Mouse (Mus musculus) neural tube, embryonic 11.5 days (tissue): ENCODE data around the gene Heatr3. TPM values are rescaled to one million over a fixed set of nuclear protein-coding genes. Genes with fewer than 3 reads are reported as not detected.

ENCODE experiments used
- ATAC-seq: fragments of 200-750 bp; cut with Nextera tagmentation; 2 replicates; pipeline ENCODE4 v1.8.0; 2017; ENCODE audit warnings: moderate number of reproducible peaks, mild to moderate bottlenecking, moderate TSS enrichment, moderate library complexity; ENCODE audit not compliant: insufficient read depth, low FRiP score, low TSS enrichment
- DNase-seq: peaks from one replicate; pipeline ENCODE4 v3.0.0-alpha.2; 2015; ENCODE audit warnings: low spot score
- H3K27ac ChIP-seq: fragments of 300-500 bp; sonication (generic); 2 replicates; pipeline ENCODE4 v1.5.1; 2014; ENCODE audit warnings: low read depth, mild to moderate bottlenecking, low read length
- H3K27me3 ChIP-seq: fragments of 300-500 bp; sonication (generic); 2 replicates; pipeline ENCODE4 v1.6.1; 2014; ENCODE audit warnings: mild to moderate bottlenecking, low read length, mixed read lengths; ENCODE audit not compliant: control insufficient read depth, insufficient read depth
- H3K36me3 ChIP-seq: fragments of 300-500 bp; sonication (generic); 2 replicates; pipeline ENCODE4 v1.6.1; 2014; ENCODE audit warnings: mild to moderate bottlenecking, low read length, moderate library complexity, mixed read lengths; ENCODE audit not compliant: control insufficient read depth, insufficient read depth
- H3K4me1 ChIP-seq: fragments of 300-500 bp; sonication (generic); 2 replicates; pipeline ENCODE4 v1.6.1; 2014; ENCODE audit warnings: low read length, mixed read lengths; ENCODE audit not compliant: control insufficient read depth, insufficient read depth
- H3K4me2 ChIP-seq: fragments of 300-500 bp; sonication (generic); 2 replicates; pipeline ENCODE4 v1.6.1; 2014; ENCODE audit warnings: low read depth, mild to moderate bottlenecking, moderate library complexity
- H3K4me3 ChIP-seq: fragments of 300-500 bp; sonication (generic); 2 replicates; pipeline ENCODE4 v1.5.1; 2014; ENCODE audit warnings: low read depth, low read length
- H3K9ac ChIP-seq: fragments of 300-500 bp; sonication (generic); 2 replicates; pipeline ENCODE4 v1.6.1; 2014; ENCODE audit warnings: mild to moderate bottlenecking, low read length
- H3K9me3 ChIP-seq: fragments of 300-500 bp; sonication (generic); 2 replicates; pipeline ENCODE4 v1.6.1; 2016; ENCODE audit warnings: low read length; ENCODE audit not compliant: control insufficient read depth
- WGBS: fragments of 180-500 bp; shearing (Covaris S2); extraction: QIAGEN DNeasy Blood & Tissue Kit; methylation state at CpG from one replicate; pipeline ENCODE4 v1.1.7; 2014; 5-methylcytosine and 5-hydroxymethylcytosine counted together
- polyA plus RNA-seq: library from polyadenylated mRNA; unstranded; fragments of >200 nt; fragmentation: Nextera tagmentation; extraction: Ambion mirVana; gene quantifications from 2 replicates; pipeline ENCODE4 v1.2.1, GENCODE M21; 2014

Gene Heatr3
- polyA plus RNA-seq, 1 experiment from 2014 or later, result 54.5 TPM

- Histone ChIP-seq H3K4me3 (no peak overlapping the region), H3K36me3 (no peaks in the 10 kb centered on the region; the same call in 1 of the 2 replicates), H3K4me2 (no peak overlapping the region), H3K27ac (no peak overlapping the region), H3K27me3 (no peaks in the 10 kb centered on the region), H3K4me1 (no peaks in the 10 kb centered on the region), H3K9ac (no peak overlapping the region), H3K9me3 (no peaks in the 10 kb centered on the region)
- no peak for ATAC-seq
- WGBS, result 93% methylated on average over 7 of the region's 7 CpGs
- no peak for DNase-seq
Observed at GRCm38 (mm10) chr8:88175264-88175663, 37.6 kb downstream of the Heatr3 start.

GRCm38 (mm10) chr8:88177291-88177690, 39.6 kb downstream of the Heatr3 start:
- no peak for ATAC-seq
- Histone ChIP-seq H3K4me2 (no peak overlapping the region), H3K36me3 (no peaks in the 10 kb centered on the region; the same call in 1 of the 2 replicates), H3K27ac (no peak overlapping the region), H3K27me3 (no peaks in the 10 kb centered on the region), H3K4me1 (no peaks in the 10 kb centered on the region), H3K9ac (no peak overlapping the region), H3K4me3 (no peak overlapping the region), H3K9me3 (no peaks in the 10 kb centered on the region)
- no peak for DNase-seq
- 91% methylated on average over 8 of the region's 8 CpGs for WGBS

- no peak for DNase-seq
- no peaks in the 10 kb centered on the region for H3K27me3 ChIP-seq
- H3K4me2 ChIP-seq, result no peak overlapping the region
- no peaks in the 10 kb centered on the region for H3K36me3 ChIP-seq
- ATAC-seq, result no peak
- whole genome bisulfite sequencing, result 81% methylated on average over 2 of the region's 2 CpGs
- H3K9me3 ChIP-seq, result no peaks in the 10 kb centered on the region
- no peak overlapping the region for H3K4me3 ChIP-seq
- no peak overlapping the region for H3K9ac ChIP-seq
- no peaks in the 10 kb centered on the region for H3K4me1 ChIP-seq
- H3K27ac ChIP-seq, result no peak overlapping the region
Observed at GRCm38 (mm10) chr8:88183121-88183520, 45.5 kb downstream of the Heatr3 start.

GRCm38 (mm10) chr8:88184914-88185313, 47.3 kb downstream of the Heatr3 start:
- no peak for ATAC-seq

GRCm38 (mm10) chr8:88185716-88186115, 48.1 kb downstream of the Heatr3 start:
- no peaks in the 10 kb centered on the region for H3K4me1 ChIP-seq
- no peaks in the 10 kb centered on the region for H3K36me3 ChIP-seq
- no peak overlapping the region for H3K4me3 ChIP-seq
- H3K9ac ChIP-seq, result no peak overlapping the region
- whole genome bisulfite sequencing, result 91% methylated on average over 6 of the region's 6 CpGs
- no peaks in the 10 kb centered on the region for H3K9me3 ChIP-seq
- H3K4me2 ChIP-seq, result no peak overlapping the region
- no peak for ATAC-seq
- no peak for DNase-seq
- no peak overlapping the region for H3K27ac ChIP-seq
- H3K27me3 ChIP-seq, result no peaks in the 10 kb centered on the region

More at GRCm38 (mm10) chr8:88184914-88185313, 47.3 kb downstream of the Heatr3 start:
- H3K4me2 ChIP-seq, result no peak overlapping the region
- no peak overlapping the region for H3K9ac ChIP-seq
- no peak for DNase-seq
- no peaks in the 10 kb centered on the region for H3K9me3 ChIP-seq
- WGBS, result 89% methylated on average over 1 of the region's 1 CpGs
- H3K27ac ChIP-seq, result no peak overlapping the region
- no peaks in the 10 kb centered on the region for H3K36me3 ChIP-seq
- no peak overlapping the region for H3K4me3 ChIP-seq
- H3K27me3 ChIP-seq, result no peaks in the 10 kb centered on the region
- H3K4me1 ChIP-seq, result no peaks in the 10 kb centered on the region

GRCm38 (mm10) chr8:88197328-88197727, 59.7 kb downstream of the Heatr3 start:
- H3K4me1 ChIP-seq, result peaks cover 14% of the 10 kb centered on the region
- H3K27ac ChIP-seq, result no peak overlapping the region
- 60% methylated on average over 3 of the region's 3 CpGs for WGBS
- H3K36me3 ChIP-seq, result no peaks in the 10 kb centered on the region
- no peak overlapping the region for H3K4me2 ChIP-seq
- no peaks in the 10 kb centered on the region for H3K27me3 ChIP-seq
- ATAC-seq, result no peak
- H3K4me3 ChIP-seq, result no peak overlapping the region
- no peak for DNase-seq
- H3K9ac ChIP-seq, result no peak overlapping the region
- H3K9me3 ChIP-seq, result no peaks in the 10 kb centered on the region

GRCm38 (mm10) chr8:88198551-88198944, 60.9 kb downstream of the Heatr3 start:
- ATAC-seq (no peak), DNase-seq (no peak)
- peaks cover 14% of the 10 kb centered on the region for H3K4me1 ChIP-seq
- peak overlapping the region; percentile 94 for H3K4me3 ChIP-seq
- H3K9me3 ChIP-seq, result no peaks in the 10 kb centered on the region
- no peaks in the 10 kb centered on the region for H3K27me3 ChIP-seq
- peak overlapping the region; percentile 88 for H3K4me2 ChIP-seq
- peak overlapping the region; percentile 97 for H3K27ac ChIP-seq
- peak overlapping the region; percentile 82 for H3K9ac ChIP-seq
- 1% methylated on average over 10 of the region's 10 CpGs for WGBS
- no peaks in the 10 kb centered on the region for H3K36me3 ChIP-seq

- no peaks in the 10 kb centered on the region for H3K36me3 ChIP-seq
- no peaks in the 10 kb centered on the region for H3K9me3 ChIP-seq
- no peaks in the 10 kb centered on the region for H3K27me3 ChIP-seq
- DNase-seq (peak; percentile 92), ATAC-seq (peak; percentile 94)
- WGBS, result under 1% methylated on average over 77 of the region's 97 CpGs
- H3K4me2 ChIP-seq, result peak within 1 kb of the TSS; percentile 88
- peak within 1 kb of the TSS; percentile 97 for H3K27ac ChIP-seq
- peak within 1 kb of the TSS; percentile 94 for H3K4me3 ChIP-seq
- peak within 1 kb of the TSS; percentile 82 for H3K9ac ChIP-seq
- peaks cover 14% of the 10 kb centered on the region for H3K4me1 ChIP-seq
Observed at GRCm38 (mm10) chr8:88198945-88199571, 61.4 kb downstream of the Heatr3 start, which contains the start of gene Tent4b. TSS of gene Tent4b (plus strand) at chr8:88199213.
